Mouse (Mus musculus) splenic B cell, adult 2 months (primary cell): ENCODE results near the gene Rbm28.

Experiments
- DNase-seq: peaks from one replicate; pipeline ENCODE4 v3.0.0-alpha.2; 2011; ENCODE audit warnings: low read depth, low spot score
- H3K27me3 ChIP-seq: 2 replicates; pipeline ENCODE4 v1.6.1; 2012; ENCODE audit warnings: mild to moderate bottlenecking, low read length, moderate library complexity, mixed read lengths; ENCODE audit not compliant: control insufficient read depth, poor library complexity, insufficient read depth, severe bottlenecking
- H3K36me3 ChIP-seq: 2 replicates; pipeline ENCODE4 v1.6.1; 2012; ENCODE audit warnings: mild to moderate bottlenecking, low read length, moderate library complexity, mixed read lengths; ENCODE audit not compliant: control insufficient read depth, poor library complexity, insufficient read depth, severe bottlenecking

The Rbm28 gene

DNA sequence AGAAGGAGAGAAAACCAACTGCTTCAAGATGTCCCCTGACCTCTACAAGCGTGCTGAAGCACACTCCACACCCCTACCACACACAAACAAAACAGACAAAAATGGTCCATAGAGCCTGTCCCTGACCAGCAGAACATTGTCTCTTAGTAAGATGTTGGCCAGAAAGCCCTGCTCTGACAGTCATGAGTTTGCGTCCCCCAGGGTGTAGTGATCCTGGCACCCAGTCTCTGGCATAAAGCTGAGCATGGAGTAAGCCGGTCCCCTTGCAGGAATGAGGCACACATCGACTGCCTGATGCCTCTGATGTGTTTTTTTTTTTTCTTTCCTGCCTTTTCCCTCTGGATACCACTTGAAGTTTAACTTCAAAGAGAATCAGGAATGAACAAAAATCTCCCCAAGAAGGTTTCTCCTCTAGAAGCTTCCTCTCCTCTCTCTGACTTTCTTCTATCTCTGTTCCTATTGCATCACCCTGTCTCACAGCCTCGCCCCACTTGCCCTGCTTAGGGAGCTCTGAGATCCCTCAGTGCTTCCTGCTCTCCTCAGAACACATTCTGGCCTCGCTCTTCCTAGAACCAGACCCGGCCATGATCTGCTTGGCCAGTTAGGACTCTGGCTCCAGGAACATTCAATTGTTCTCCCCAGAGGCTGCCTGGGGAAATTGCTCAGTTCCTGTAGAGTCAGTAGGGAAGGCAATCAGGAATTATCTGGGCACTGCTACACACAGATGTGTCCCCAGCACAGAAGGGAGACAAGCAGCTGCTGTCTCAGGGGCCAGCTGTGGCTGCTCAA is 76.7 kb downstream of the Rbm28 start:
- H3K36me3 ChIP-seq, result no peaks in the 10 kb centered on the region
- no peak for DNase-seq
- no peaks in the 10 kb centered on the region for H3K27me3 ChIP-seq

DNA sequence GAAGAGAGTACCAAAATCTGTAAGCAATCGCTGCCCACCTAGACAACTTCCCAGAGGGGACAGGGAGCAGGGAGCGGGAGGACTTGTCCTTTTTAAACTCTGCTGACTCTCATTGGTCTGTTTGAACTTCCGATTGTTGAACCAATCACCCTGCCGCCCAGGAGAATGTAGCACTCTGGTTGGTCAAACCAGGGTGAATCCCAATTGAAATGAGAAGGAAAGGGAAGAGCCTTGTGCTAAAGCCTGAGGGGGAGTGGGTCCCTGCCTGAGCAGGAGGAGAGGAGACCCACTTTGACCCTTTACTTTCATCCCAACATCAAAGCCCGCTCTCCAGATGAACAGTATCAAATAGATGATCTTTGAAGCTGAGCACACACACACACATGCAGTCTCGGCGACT is 80.4 kb downstream of the Rbm28 start:
- no peak for DNase-seq
- Histone ChIP-seq H3K27me3 (no peaks in the 10 kb centered on the region), H3K36me3 (no peaks in the 10 kb centered on the region)

DNA sequence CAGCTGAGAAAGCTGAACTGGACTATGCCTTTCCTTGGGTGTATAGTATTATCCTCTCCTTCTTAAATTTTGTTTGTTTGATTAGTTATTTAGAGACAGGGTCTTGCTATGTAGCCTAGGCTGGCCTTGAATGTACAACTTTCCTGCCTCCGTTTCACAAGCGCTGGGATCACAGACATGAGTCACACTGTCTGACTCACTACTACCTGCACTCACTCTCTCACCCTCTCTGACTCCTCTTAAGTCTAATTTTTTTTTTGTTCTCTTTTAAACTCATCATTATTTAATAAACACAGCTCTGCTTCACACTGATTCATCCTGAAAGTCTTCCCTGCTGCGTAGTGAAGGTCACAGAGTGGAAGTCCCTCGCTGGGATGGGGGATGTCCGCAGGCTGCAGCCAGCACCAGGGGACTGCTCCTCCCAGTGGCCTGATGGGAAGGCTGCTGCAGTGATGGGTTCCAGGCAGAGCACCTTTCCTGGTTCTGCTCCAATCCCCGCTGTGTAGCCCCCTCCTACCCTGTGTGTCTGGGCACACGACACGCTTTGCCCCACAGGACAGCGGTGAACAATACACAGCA is 81.9 kb downstream of the Rbm28 start:
- no peak for DNase-seq
- Histone ChIP-seq H3K27me3 (no peaks in the 10 kb centered on the region), H3K36me3 (no peaks in the 10 kb centered on the region)

DNA sequence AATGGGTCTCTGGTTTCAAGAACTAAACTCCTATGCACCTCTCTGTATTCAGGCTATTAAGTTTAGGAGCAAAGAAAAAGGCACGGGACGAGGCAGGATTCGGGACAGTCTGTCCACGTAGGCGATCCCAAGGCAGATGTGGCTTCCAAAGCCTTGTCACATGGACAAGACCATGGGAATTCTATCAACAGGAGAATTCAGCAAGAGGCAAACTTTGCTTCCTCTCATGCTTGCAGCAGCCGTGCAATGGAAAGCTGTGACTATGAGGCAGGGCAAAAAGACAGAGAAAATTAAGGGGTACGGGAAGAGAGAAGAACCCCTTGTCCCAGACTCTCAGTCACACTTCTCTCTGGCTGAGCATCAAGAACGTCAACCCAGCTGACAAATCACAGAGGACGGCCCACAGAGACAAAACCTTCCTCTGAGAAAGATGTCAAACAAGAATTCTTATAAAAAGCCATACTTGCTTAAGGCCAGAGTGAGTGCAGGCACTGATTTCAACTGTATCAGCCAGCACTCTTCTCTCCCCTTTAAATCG is 82.9 kb downstream of the Rbm28 start:
- DNase-seq, result no peak
- no peaks in the 10 kb centered on the region for H3K27me3 ChIP-seq
- H3K36me3 ChIP-seq, result no peaks in the 10 kb centered on the region

DNA sequence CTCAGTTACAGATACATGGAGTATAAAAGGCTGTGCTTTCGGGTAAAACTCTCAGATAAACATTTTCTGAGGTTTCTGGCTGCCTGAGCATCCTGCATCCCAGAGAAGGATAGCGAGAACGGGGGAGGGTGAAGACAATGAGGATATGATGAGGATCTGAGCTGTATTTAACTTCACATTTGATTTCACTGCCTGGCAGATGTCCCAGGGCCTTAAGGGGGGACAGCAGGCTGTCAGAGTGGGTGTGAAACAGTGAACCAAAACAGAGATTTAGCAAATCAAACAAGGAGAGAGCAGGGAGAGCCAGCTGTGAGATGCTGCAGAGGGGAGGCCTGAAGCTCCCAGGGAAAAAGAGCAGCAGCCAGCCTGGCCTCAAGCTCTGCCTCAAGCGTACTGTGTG is 85.5 kb downstream of the Rbm28 start:
- H3K36me3 ChIP-seq, result no peaks in the 10 kb centered on the region
- DNase-seq, result no peak

DNA sequence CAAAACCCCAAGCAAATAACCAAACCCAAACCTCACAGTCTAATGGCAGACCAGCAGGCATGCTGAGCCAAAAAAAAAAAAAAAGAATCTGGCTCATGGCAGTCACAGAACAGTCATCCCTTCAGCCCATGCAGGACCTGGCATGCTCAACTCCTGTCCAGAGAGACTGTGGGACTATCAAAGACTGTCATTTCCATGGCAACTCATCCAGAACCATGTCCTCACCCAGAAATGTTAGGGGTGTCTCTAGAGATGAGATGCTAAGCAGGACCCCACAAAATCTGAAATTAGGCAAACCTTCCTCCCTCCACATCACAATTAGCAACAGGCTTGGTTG is 90.7 kb downstream of the Rbm28 start:
- no peak for DNase-seq
- no peaks in the 10 kb centered on the region for H3K27me3 ChIP-seq
- no peaks in the 10 kb centered on the region for H3K36me3 ChIP-seq

More for the DNA sequence above, 85.5 kb downstream of the Rbm28 start:
- H3K27me3 ChIP-seq, result no peaks in the 10 kb centered on the region
